Mouse (Mus musculus): ENCODE results near the gene Tspan6.
A peak's percentile ranks its signal among the peaks of the same experiment; 100 is the strongest.

The Tspan6 gene

GRCm38 (mm10) chrX:133898014-133898542 is at the start of gene Tspan6:
Gene Tspan6 (minus strand): TSS chrX:133898429.
- DNase-seq = peak; percentile 85

DNA sequence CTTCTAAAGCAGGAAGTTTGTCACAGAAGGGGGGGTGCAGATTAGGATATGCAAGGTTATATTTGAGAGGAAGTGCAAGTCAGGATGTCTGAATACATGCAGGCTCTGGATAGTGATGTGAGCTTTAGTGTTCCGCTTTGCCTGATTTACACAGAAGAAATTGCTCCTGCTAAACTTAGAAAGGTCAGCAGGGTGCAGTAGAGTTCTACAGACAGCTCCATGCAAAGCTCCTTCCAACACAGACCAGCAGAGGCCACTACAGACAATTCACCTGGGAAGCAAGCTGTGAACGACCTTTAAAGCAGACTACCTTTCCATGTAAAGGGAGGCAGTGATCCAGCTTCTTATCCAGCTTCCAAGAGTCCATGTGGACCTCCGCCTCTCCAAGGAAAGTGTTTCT is 49.2 kb upstream of the Tspan6 start:
- DNase-seq = peak; percentile 67

DNA sequence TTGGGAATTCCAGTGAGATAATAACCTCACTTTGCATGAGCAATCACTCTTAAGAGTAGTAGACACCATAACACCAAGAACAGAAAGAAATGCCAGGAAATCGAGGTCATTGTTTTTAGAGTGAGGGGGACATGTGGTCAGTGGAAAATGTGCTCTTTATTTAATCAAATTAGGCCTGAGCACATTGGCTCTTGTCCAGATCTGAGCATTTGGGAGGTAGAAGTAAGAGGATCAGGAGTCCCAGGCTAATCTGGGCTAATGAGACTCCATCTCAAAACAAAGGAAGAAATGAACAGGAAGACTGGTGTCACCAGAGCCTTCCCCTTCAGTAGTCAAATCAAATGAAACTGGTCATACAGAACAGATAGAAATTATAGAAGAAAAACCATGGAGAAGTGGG is 41.3 kb upstream of the Tspan6 start:
- no peak for DNase-seq

GRCm38 (mm10) chrX:133936605-133937225 is 38.5 kb upstream of the Tspan6 start:
- DNase-seq = no peak

DNA sequence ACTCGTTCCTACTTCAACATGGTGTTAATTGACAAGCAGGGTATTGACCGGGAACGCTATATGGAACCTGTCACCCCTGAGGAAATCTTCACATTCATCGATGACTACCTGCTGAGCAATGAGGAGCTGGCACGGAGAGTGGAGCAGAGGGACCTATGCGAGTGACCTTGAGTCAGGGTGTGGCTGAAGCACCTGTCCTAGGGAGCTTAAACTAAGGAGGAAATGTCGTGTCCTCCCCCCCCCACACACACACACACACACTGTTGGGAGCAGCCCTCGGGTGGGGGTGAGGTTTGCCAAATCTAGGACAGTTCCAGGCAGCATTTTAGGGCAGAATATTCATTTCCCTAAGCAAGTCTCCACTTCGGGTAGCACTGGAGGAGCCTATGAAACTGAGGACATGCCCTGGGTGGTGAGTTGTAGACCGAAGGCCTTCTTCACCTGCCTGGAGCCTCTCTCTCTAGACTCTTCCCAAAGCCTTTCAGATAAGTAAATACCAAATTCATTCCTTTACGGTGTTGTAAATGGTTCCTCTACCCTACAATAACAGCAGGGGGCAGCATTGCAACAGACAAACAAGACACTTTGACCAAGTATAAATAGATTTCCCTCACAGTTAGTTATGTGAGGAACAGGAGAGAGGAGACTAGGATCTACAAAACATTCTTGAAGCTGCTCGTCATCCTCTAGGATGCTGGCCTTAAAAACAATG is 33.2 kb upstream of the Tspan6 start:
- peak; percentile 60 for DNase-seq

- no peak for DNase-seq
Observed at GRCm38 (mm10) chrX:133926760-133927159, 28.5 kb upstream of the Tspan6 start.

- DNase-seq = no peak
Observed at GRCm38 (mm10) chrX:133921187-133921586, 23.0 kb upstream of the Tspan6 start.

DNA sequence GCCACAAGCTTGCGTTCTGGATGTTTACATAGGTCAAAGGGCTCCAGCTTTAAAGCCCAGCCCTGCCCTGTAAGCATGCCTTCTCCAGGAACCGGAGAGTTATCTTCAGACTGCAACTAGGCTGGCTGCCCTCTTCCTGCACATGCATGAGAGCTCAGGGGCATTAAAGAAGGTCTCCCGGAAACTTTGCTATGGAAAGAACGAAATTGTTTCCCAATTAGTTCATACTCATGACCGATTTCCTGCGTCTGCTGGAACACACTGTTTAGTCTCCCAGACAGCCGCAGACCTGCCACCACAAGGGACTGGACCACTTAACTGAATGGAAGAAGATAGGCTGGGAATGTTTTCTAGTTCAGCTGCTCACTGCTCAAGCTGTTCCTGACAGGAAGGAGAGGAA is 16.0 kb upstream of the Tspan6 start:
- peak; percentile 5 for DNase-seq

DNA sequence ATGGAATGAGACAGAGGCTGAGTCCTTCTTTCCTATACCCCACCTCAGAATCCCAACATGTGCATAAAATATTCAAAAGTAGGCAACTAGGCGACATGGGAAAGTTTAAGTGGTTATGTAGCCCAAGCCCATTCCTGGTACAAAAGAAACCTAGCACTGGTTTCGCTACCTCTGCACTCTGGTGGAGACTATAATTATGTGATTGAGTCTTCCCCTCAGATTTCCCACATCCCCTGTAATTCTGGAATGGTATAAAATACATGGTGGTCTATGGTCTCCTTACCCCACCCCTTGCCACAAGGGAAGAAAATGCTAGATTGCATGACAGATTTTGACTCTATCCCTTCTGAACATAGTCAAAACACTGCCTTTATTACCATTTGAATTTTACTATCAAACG is 14.8 kb upstream of the Tspan6 start:
- DNase-seq = no peak

GRCm38 (mm10) chrX:133911397-133912103 is 13.3 kb upstream of the Tspan6 start:
- DNase-seq = peak; percentile 43

GRCm38 (mm10) chrX:133908261-133908660 is 10.0 kb upstream of the Tspan6 start, which contains the start of gene Srpx2:
Gene Srpx2 (plus strand): TSS chrX:133908426.
- no peak for DNase-seq

GRCm38 (mm10) chrX:133888111-133888510 is 10.1 kb downstream of the Tspan6 start:
- DNase-seq = no peak

DNA sequence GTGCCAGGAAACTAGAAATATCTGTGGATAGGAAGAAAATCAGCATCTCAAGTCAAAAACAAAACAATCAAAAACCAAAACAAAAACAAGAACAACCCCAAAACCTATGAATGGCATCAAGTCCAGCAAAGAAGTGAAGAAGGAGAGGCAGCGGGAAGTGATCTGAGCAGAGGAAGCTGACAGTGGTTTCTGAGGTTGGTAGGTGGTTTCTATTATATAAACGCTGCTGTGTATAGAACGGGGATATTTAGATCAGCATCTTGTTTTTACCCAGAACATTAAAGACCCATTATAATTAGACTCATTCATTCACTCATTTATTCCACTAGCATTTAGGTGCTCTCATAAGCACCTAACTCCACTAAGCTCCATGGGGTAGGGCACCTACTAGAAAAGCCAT is 10.9 kb downstream of the Tspan6 start:
- DNase-seq = no peak

GRCm38 (mm10) chrX:133869743-133870142 is 28.5 kb downstream of the Tspan6 start:
- no peak for DNase-seq

GRCm38 (mm10) chrX:133853637-133854036 is 44.6 kb downstream of the Tspan6 start:
- no peak for DNase-seq

DNA sequence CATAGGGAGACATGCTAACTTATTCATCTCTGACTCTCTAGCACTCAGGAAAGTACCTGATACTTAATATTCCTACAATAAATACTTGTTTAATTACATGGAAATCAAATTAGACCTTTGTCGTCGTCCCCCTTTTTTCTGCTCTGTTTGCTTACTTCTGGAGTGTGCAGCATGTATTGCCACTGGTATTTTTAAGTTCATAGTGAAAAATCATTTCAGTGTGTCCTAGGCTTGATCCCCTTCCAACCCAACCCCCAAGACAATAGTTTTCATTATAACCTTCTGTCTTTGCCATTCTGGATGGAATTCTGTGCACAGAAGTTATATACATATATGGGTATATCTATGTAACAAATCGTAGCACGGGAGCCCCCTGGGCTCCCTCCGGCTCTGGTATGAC is 47.5 kb downstream of the Tspan6 start, which contains the start of gene Tnmd:
Tnmd (plus strand) TSS at position 301 of the 400 bp plus-strand sequence.
- no peak for DNase-seq

All from lung, postnatal 10 days (tissue).